25 mouse cellular contexts compared by ENCODE assay signal in the genomic region with DNA sequence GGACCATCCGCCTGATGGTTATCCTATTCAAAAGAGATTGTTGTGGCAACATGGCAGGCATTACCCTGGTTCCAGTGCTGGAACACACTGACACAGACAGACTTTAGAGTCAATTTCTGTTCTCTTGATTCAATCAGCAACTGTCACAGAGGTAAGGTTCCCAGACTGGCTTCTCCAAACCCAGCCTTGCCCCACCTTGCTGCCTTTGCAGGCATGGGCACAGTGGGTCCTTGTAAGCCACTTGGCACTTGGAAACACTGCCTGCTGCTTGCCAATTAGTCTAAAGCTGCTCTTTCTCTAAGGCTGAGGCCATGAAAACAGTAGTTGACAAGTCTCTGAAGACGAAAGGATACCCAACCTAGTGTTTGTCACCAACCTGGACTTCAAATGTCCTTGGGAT.
DNase-seq lines count a peak whose midpoint lies in the region; ATAC-seq and TF ChIP-seq lines count a peak whose summit lies in the region.
"Had no signal": no experiment of that assay in that cellular context is flagged by ENCODE, and none has a peak within 500 bp of the region (broad histone marks: within the 10 kb centered on the region; RNA-seq: fewer than 3 reads in every experiment).

No protein-coding gene starts in this region.

- WGBS in forebrain, embryonic 10.5 days, result 90% methylated on average over 2 of the region's 2 CpGs
- 77% methylated on average over 2 of the region's 2 CpGs for WGBS in forebrain, embryonic 12.5 days
- 83% methylated on average over 2 of the region's 2 CpGs for WGBS in stomach, embryonic 15.5 days
- 90% methylated on average over 2 of the region's 2 CpGs for WGBS in stomach, postnatal 0 days
- 70% methylated on average over 2 of the region's 2 CpGs for WGBS in liver, embryonic 13.5 days (ENCODE audit: insufficient replicate concordance)
- 87% methylated on average over 2 of the region's 2 CpGs for WGBS in midbrain, embryonic 11.5 days

- no peaks in the 10 kb centered on the region for H3K9me3 ChIP-seq in forebrain, embryonic 10.5 days
- no peaks in the 10 kb centered on the region for H3K9me3 ChIP-seq in forebrain, embryonic 12.5 days
- H3K9me3 ChIP-seq in stomach, embryonic 15.5 days, result no peaks in the 10 kb centered on the region
- H3K9me3 ChIP-seq in stomach, postnatal 0 days (ENCODE audit: control insufficient read depth, low read length), result no peaks in the 10 kb centered on the region
- H3K9me3 ChIP-seq in liver, embryonic 13.5 days (replicated peaks), result no peaks in the 10 kb centered on the region
- no peaks in the 10 kb centered on the region for H3K9me3 ChIP-seq in midbrain, embryonic 11.5 days (ENCODE audit: control insufficient read depth, low read length)
- H3K9me3 ChIP-seq: embryonic facial prominence, embryonic 13.5 days; heart, embryonic 15.5 days; hindbrain, embryonic 15.5 days; kidney, embryonic 15.5 days; neural tube, embryonic 13.5 days had no signal

- H3K4me3 ChIP-seq in forebrain, embryonic 10.5 days, result no peak overlapping the region
- H3K4me3 ChIP-seq in forebrain, embryonic 12.5 days (replicated peaks), result no peak overlapping the region
- no peak overlapping the region for H3K4me3 ChIP-seq in stomach, embryonic 15.5 days (replicated peaks)
- H3K4me3 ChIP-seq in stomach, postnatal 0 days (ENCODE audit: low read depth, low read length), result no peak overlapping the region
- 0 out of 2 replicates have a peak overlapping the region, but pooled peaks have one; percentile 12 for H3K4me3 ChIP-seq in liver, embryonic 13.5 days (replicated peaks)
- no peak overlapping the region for H3K4me3 ChIP-seq in midbrain, embryonic 11.5 days (ENCODE audit: low read depth, low read length)
- H3K4me3 ChIP-seq: embryonic facial prominence, embryonic 13.5 days; heart, adult 2 months; heart, embryonic 15.5 days; hindbrain, embryonic 15.5 days; kidney, embryonic 15.5 days; myocyte; neural tube, embryonic 13.5 days had no signal

- no peak for TF ChIP-seq CTCF in stomach, postnatal 0 days (IDR thresholded peaks at IDR 0.05; ENCODE audit: low read depth)

- H3K4me1 ChIP-seq in forebrain, embryonic 10.5 days, result peaks cover 22% of the 10 kb centered on the region
- H3K4me1 ChIP-seq in forebrain, embryonic 12.5 days, result peaks cover 16% of the 10 kb centered on the region
- peaks cover 9% of the 10 kb centered on the region; the same call in 1 of the 2 replicates for H3K4me1 ChIP-seq in stomach, embryonic 15.5 days
- no peaks in the 10 kb centered on the region for H3K4me1 ChIP-seq in stomach, postnatal 0 days (replicated peaks; ENCODE audit: control insufficient read depth, insufficient read depth)
- peaks cover 55% of the 10 kb centered on the region for H3K4me1 ChIP-seq in liver, embryonic 13.5 days (replicated peaks)
- peaks cover 8% of the 10 kb centered on the region; the same call in 1 of the 2 replicates for H3K4me1 ChIP-seq in midbrain, embryonic 11.5 days (ENCODE audit: control insufficient read depth, insufficient read depth, low read length)

- peaks cover 7% of the 10 kb centered on the region for H3K27me3 ChIP-seq in forebrain, embryonic 10.5 days (ENCODE audit: poor library complexity, severe bottlenecking)
- no peaks in the 10 kb centered on the region for H3K27me3 ChIP-seq in forebrain, embryonic 12.5 days
- H3K27me3 ChIP-seq in stomach, embryonic 15.5 days (replicated peaks), result no peaks in the 10 kb centered on the region
- H3K27me3 ChIP-seq in stomach, postnatal 0 days (ENCODE audit: control insufficient read depth, insufficient read depth, low read length), result no peaks in the 10 kb centered on the region
- no peaks in the 10 kb centered on the region for H3K27me3 ChIP-seq in liver, embryonic 13.5 days
- H3K27me3 ChIP-seq in midbrain, embryonic 11.5 days (ENCODE audit: control insufficient read depth, insufficient read depth, low read length), result no peaks in the 10 kb centered on the region
- H3K27me3 ChIP-seq: embryonic facial prominence, embryonic 13.5 days; heart, embryonic 15.5 days; hindbrain, embryonic 15.5 days; kidney, embryonic 15.5 days; neural tube, embryonic 13.5 days had no signal

- ATAC-seq in forebrain, embryonic 12.5 days (ENCODE audit: low FRiP score), result no peak
- ATAC-seq in stomach, embryonic 15.5 days (ENCODE audit: insufficient read depth, low FRiP score, low read depth), result 0 out of 2 replicates have a peak, but pooled peaks have one; percentile 38
- ATAC-seq in stomach, postnatal 0 days (ENCODE audit: low FRiP score, low TSS enrichment), result no peak
- peak; percentile 43 for ATAC-seq in liver, embryonic 13.5 days (ENCODE audit: low read depth)
- no peak for ATAC-seq in midbrain, embryonic 11.5 days (ENCODE audit: low FRiP score)
- ATAC-seq: CD4-positive, CD25-positive, alpha-beta regulatory T cell, adult 4 months; intestine, postnatal 0 days; lung, postnatal 0 days; midbrain, embryonic 16.5 days had no signal

- H3K9ac ChIP-seq in forebrain, embryonic 12.5 days, result no peak overlapping the region
- H3K9ac ChIP-seq in stomach, embryonic 15.5 days, result no peak overlapping the region
- H3K9ac ChIP-seq in stomach, postnatal 0 days (ENCODE audit: low read length), result no peak overlapping the region
- H3K9ac ChIP-seq in liver, embryonic 13.5 days, result peak overlapping the region; percentile 66
- no peak overlapping the region for H3K9ac ChIP-seq in midbrain, embryonic 11.5 days (ENCODE audit: low read length)
- H3K9ac ChIP-seq: embryonic facial prominence, embryonic 13.5 days; heart, embryonic 15.5 days; hindbrain, embryonic 15.5 days; kidney, embryonic 15.5 days; neural tube, embryonic 13.5 days had no signal

- TF ChIP-seq EP300 in stomach, postnatal 0 days (optimal IDR thresholded peaks at IDR 0.05), result no peak

- DNase-seq in forebrain, embryonic 10.5 days (ENCODE audit: extremely low spot score, low spot score), result no peak
- DNase-seq in stomach, postnatal 0 days (ENCODE audit: low spot score), result no peak
- peak; percentile 9 for DNase-seq in liver, embryonic 13.5 days
- no peak for DNase-seq in midbrain, embryonic 11.5 days (ENCODE audit: low spot score, missing footprints)
- DNase-seq in adrenal gland, postnatal 14 days, result no peak
- DNase-seq: adrenal gland, postnatal 25 days; cerebellum, adult 9-11 months; embryo, embryonic 11 days; gastrocnemius, postnatal 25 days; heart, adult 2 months; heart, postnatal 4 days; left cerebral cortex, postnatal 4 days had no signal

- H3K36me3 ChIP-seq in forebrain, embryonic 10.5 days (replicated peaks), result no peaks in the 10 kb centered on the region
- H3K36me3 ChIP-seq in forebrain, embryonic 12.5 days (replicated peaks), result no peaks in the 10 kb centered on the region
- no peaks in the 10 kb centered on the region for H3K36me3 ChIP-seq in stomach, embryonic 15.5 days
- H3K36me3 ChIP-seq in stomach, postnatal 0 days (ENCODE audit: control insufficient read depth, insufficient read depth, low read length), result no peaks in the 10 kb centered on the region
- H3K36me3 ChIP-seq in liver, embryonic 13.5 days, result no peaks in the 10 kb centered on the region
- H3K36me3 ChIP-seq in midbrain, embryonic 11.5 days (ENCODE audit: control insufficient read depth, insufficient read depth, low read length), result no peaks in the 10 kb centered on the region
- H3K36me3 ChIP-seq: embryonic facial prominence, embryonic 13.5 days; heart, embryonic 15.5 days; hindbrain, embryonic 15.5 days; kidney, embryonic 15.5 days; neural tube, embryonic 13.5 days had no signal

- H3K27ac ChIP-seq in forebrain, embryonic 10.5 days, result 0 out of 2 replicates have a peak overlapping the region, but pooled peaks have one; percentile 30
- no peak overlapping the region for H3K27ac ChIP-seq in forebrain, embryonic 12.5 days
- no peak overlapping the region for H3K27ac ChIP-seq in stomach, embryonic 15.5 days
- H3K27ac ChIP-seq in stomach, postnatal 0 days (replicated peaks), result no peak overlapping the region
- peak overlapping the region; percentile 89 for H3K27ac ChIP-seq in liver, embryonic 13.5 days
- H3K27ac ChIP-seq in midbrain, embryonic 11.5 days (ENCODE audit: low read depth, low read length), result no peak overlapping the region
- H3K27ac ChIP-seq: embryonic facial prominence, embryonic 13.5 days; heart, adult 2 months; heart, embryonic 15.5 days; hindbrain, embryonic 15.5 days; kidney, embryonic 15.5 days; macrophage; neural tube, embryonic 13.5 days had no signal

- no peak overlapping the region for H3K4me2 ChIP-seq in forebrain, embryonic 12.5 days
- no peak overlapping the region for H3K4me2 ChIP-seq in stomach, embryonic 15.5 days
- H3K4me2 ChIP-seq in stomach, postnatal 0 days (replicated peaks; ENCODE audit: low read depth), result no peak overlapping the region
- H3K4me2 ChIP-seq in liver, embryonic 13.5 days, result peak overlapping the region; percentile 48
- no peak overlapping the region for H3K4me2 ChIP-seq in midbrain, embryonic 11.5 days
- H3K4me2 ChIP-seq: embryonic facial prominence, embryonic 13.5 days; heart, embryonic 15.5 days; hindbrain, embryonic 15.5 days; kidney, embryonic 15.5 days; neural tube, embryonic 13.5 days had no signal

Comparison
In these comparisons a context has a peak if more than half of its experiments do, and no peak if none do; other contexts are left out.
1. H3K27ac ChIP-seq: peak in forebrain, embryonic 10.5 days (single experiment) and liver, embryonic 13.5 days (single experiment); none in forebrain, embryonic 12.5 days (single experiment), stomach, embryonic 15.5 days (single experiment), stomach, postnatal 0 days (single experiment) and midbrain, embryonic 11.5 days (single experiment).
2. ATAC-seq: peak in stomach, embryonic 15.5 days (single experiment) and liver, embryonic 13.5 days (single experiment); none in forebrain, embryonic 12.5 days (single experiment), stomach, postnatal 0 days (single experiment) and midbrain, embryonic 11.5 days (single experiment).